Mouse (Mus musculus) layer of hippocampus, adult 11-12 months (tissue): Measurements from ENCODE around the gene Pde4a.
"Not testable (repeated sequence)": the region's sequence is repeated elsewhere in the genome, so short reads cannot be mapped to it uniquely, and the experiment has no call there.

Source experiments
- DNase-seq: peaks from one replicate; pipeline ENCODE4 v3.0.0; 2022; ENCODE audit warnings: low spot score

Gene Pde4a

GRCm38 (mm10) chr9:21245113-21245487 is 79.6 kb downstream of the Pde4a start:
- no peak for DNase-seq

- DNase-seq, result no peak
Observed at GRCm38 (mm10) chr9:21246342-21246741, 80.8 kb downstream of the Pde4a start.

DNA sequence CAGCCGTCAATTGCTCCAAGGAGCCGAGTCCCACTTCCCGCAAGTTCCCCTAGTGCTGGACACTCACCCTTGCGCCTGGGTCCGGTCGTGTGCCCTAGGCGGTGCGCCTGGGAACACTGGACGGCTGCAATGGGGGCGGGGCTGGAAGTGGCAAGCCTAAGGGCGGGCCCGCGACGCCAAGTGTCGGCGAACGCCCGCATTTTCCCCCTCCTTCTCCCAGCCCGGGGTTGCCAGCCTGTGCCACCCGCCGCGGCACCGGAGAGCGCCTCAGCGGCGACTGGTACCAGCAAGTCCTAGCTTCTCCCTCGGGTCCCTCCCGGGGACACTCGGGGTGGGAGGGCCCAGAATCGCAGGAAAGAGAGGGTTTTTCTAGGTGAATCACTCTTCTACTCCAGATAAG is 82.8 kb downstream of the Pde4a start, which contains the start of gene S1pr5:
S1pr5 (minus strand) TSS at position 118 of the 400 bp plus-strand sequence.
- peak; percentile 68 for DNase-seq

- no peak for DNase-seq
Observed at GRCm38 (mm10) chr9:21249629-21250508, 84.4 kb downstream of the Pde4a start.

DNA sequence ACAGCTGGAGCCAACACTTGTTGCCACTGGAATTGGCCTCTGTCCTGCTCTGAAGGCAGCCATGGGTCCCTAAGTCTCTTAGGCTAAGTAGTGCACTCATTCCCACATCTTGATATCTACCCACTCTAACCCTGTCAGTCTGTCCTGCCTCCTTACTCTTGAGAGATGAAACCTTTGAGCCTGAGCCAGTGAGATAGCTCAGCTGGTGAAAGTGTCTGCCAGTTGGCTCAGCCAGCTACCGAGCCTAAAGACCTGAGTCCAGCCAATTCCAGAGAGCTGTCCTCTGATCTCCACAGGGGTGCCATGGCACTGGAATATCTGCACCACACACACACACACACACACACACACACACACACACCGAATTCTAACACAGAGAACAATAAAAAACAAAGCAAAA is 85.0 kb downstream of the Pde4a start:
- no peak for DNase-seq

- DNase-seq, result no peak
Observed at GRCm38 (mm10) chr9:21251116-21251735, 85.7 kb downstream of the Pde4a start.

GRCm38 (mm10) chr9:21254690-21255089 is 89.2 kb downstream of the Pde4a start:
- DNase-seq, result no peak

DNA sequence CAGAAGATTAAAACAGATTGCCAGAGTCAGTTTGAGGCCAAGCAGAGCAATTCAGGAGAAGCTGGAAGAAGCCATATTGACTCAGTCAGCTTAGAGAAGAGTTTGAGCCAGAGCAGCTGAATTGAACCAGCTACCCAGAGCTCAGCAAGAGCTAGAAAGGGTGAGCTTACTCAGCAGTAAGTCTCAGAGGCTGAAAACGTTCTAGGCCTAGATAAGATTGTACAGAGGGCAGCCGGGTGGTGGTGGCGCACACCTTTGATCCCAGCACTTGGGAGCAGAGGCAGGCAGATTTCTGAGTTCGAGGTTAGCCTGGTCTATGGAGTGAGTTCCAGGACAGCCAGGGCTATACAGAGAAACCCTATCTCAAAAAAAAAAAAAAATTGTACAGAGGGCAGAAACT is 90.8 kb downstream of the Pde4a start:
- DNase-seq, result not testable (repeated sequence)

DNA sequence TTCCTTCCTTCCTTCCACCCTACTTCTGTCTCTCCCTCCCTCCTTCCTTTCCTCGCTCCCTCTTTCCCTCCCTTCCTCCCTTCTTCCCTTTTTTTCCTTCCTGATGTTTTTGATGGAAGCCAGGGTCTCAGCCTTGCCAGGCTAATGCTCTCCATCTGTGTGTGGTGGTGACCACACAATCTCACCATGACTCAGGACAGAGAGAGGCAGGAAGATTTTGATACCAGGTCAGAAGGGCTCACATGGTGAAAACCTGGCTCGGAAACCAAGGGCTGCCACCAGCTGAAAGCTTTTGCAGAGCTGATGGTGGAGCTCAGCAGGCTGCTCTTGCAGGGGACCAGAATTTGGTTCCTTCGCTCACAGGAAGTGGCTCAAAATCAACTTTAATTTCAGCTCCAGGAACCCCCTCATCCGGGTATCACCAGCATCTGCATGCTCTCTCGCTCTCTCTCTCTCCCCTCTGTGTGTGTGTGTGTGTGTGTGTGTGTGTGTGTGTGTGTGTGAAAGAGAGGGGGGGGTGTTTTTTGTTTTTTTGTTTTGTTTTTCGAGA is 95.1 kb downstream of the Pde4a start:
- DNase-seq, result no peak

- no peak for DNase-seq
Observed at GRCm38 (mm10) chr9:21261831-21262230, 96.3 kb downstream of the Pde4a start.
